Mouse (Mus musculus) G1E (cell line): ENCODE data around the gene Sesn2. TPM values are rescaled to one million over a fixed set of nuclear protein-coding genes. Genes with fewer than 3 reads are reported as not detected.

Experiments
- ATAC-seq: 2 replicates; pipeline ENCODE4 v1.8.0; 2016; ENCODE audit warnings: mild to moderate bottlenecking; ENCODE audit not compliant: insufficient number of reproducible peaks, poor library complexity, low FRiP score, severe bottlenecking; ENCODE audit errors: extremely low read depth
- DNase-seq: peaks from one replicate; pipeline ENCODE4 v3.0.0; 2012; ENCODE audit warnings: low spot score
- H3K27me3 ChIP-seq: 2 replicates; pipeline ENCODE4 v1.6.1; 2012; ENCODE audit warnings: mild to moderate bottlenecking, low read length, inconsistent platforms; ENCODE audit not compliant: insufficient read depth
- H3K36me3 ChIP-seq: replicated peaks from 2 replicates; pipeline ENCODE3; 2012; ENCODE audit warnings: mild to moderate bottlenecking, inconsistent platforms
- H3K4me1 ChIP-seq: 2 replicates; pipeline ENCODE4 v1.6.1; 2012; ENCODE audit warnings: low read depth, low read length, inconsistent platforms, mixed read lengths; ENCODE audit not compliant: insufficient read depth
- H3K4me3 ChIP-seq: 2 replicates; pipeline ENCODE4 v1.5.1; 2012; ENCODE audit warnings: low read depth, mild to moderate bottlenecking, inconsistent platforms, low read length, moderate library complexity, mixed read lengths
- H3K9me3 ChIP-seq: replicated peaks from 2 replicates; pipeline ENCODE4 v1.6.1; 2012; ENCODE audit warnings: inconsistent platforms
- CTCF ChIP-seq: IDR thresholded peaks from 2 replicates; pipeline ENCODE4 v1.5.1; 2012; ENCODE audit warnings: low read depth, low read length, inconsistent platforms, mixed read lengths
- GATA1 ChIP-seq: IDR thresholded peaks from 2 replicates; pipeline ENCODE4 v1.6.1; 2012; ENCODE audit warnings: borderline replicate concordance, low read length, inconsistent platforms, mixed read lengths
- GATA2 ChIP-seq: IDR thresholded peaks from 2 replicates; pipeline ENCODE4 v1.6.1; 2012; ENCODE audit warnings: low read depth, low read length, inconsistent platforms, borderline replicate concordance
- POLR2AphosphoS5 ChIP-seq: IDR thresholded peaks from 2 replicates; pipeline ENCODE4 v1.6.1; 2012; ENCODE audit warnings: low read depth, low read length, inconsistent platforms; ENCODE audit not compliant: insufficient replicate concordance
- TAL1 ChIP-seq: conservative IDR thresholded peaks from 2 replicates; pipeline ENCODE4 v1.6.1; 2012; ENCODE audit warnings: low read depth, low read length, inconsistent platforms, mixed read lengths
- polyA plus RNA-seq: library from polyadenylated mRNA; stranded (reverse); fragments of >175 nt; gene quantifications from 2 replicates; pipeline ENCODE4 v1.2.3, GENCODE M21; 2012
- total RNA-seq, 2 experiments: library from RNA; stranded (forward) in 1 of 2; stranded (reverse) in 1 of 2; fragments of 200-1000 nt in 1 of 2; fragments of >200 nt in 1 of 2; fragmentation: Nextera tagmentation in 1 of 2; gene quantifications; 2 replicates each; pipeline ENCODE4 v1.2.3; 2014 to 2017

Gene Sesn2
- total and polyA plus RNA-seq, 3 experiments: 7.5 to 51.8 (median 41.0) TPM

DNA sequence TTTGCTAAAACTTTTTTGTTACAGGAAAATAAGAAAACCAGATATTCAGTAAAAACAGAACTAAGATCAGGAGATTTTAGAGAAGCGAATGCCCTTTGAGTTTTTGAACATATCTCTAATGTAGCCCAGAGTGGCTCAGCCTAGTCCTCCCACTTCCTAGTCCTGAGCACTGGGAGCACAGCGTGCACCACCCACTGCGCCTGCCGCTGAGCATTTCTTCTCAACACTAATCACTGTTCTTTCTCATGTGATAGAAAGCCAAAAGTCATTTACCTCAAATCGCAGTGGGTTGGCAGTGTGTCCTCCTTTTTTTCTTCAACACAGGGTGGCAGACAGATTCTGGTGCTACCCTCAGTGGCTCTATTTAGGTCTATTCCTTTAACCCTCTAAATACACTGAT, 29.2 kb upstream of the Sesn2 start:
- no peaks in the 10 kb centered on the region for H3K27me3 ChIP-seq
- ATAC-seq (no peak), DNase-seq (no peak)
- no peak overlapping the region for H3K4me3 ChIP-seq
- TF ChIP-seq POLR2AphosphoS5 (no peak), GATA2 (no peak), TAL1 (no peak), GATA1 (no peak), CTCF (no peak)
- peaks cover 75% of the 10 kb centered on the region for H3K36me3 ChIP-seq
- H3K9me3 ChIP-seq: no peaks in the 10 kb centered on the region
- H3K4me1 ChIP-seq: peaks cover 61% of the 10 kb centered on the region

DNA sequence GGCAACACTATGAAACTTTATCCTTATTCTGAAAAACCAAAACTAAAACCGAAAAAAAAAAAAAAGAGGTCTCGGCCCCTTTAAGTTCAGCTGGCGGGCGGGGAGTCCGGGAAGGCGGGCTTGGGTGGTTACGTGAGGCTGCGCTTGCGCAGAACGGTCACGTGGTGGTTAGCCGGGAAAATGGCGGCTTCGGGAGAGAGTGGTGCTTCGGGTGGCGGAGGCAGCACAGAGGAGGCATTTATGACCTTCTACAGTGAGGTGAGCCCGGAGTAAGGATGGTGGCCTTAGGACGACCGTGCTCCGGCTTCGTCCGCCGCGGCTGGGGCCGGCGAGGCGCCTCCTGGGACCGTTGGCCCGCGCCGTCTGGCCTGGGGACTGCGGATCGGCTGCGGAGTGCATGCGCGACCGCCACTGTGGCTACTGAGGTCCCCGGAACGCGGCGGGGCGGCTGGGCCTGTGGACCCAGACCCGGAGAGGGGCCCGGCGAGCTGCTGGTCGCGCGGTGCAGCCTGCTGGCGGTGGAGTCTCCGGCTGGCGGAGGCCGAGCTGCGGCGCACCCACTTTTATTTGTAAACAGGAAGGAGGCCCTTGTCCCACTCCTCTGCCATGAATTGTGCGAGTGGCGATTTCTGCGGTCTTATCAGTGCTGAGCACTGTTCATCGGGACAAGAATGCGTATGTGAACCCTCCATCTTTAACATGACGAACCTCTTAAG, 25.3 kb upstream of the Sesn2 start, which contains the start of gene Dnajc8:
TSS of gene Dnajc8 (plus strand) at position 145 of the 716 bp plus-strand sequence.
- ATAC-seq: no peak
- no peaks in the 10 kb centered on the region for H3K27me3 ChIP-seq
- no peak for TF ChIP-seq POLR2AphosphoS5
- TF ChIP-seq GATA2: no peak
- no peak for TF ChIP-seq GATA1
- no peak for TF ChIP-seq TAL1
- H3K36me3 ChIP-seq: peaks cover 47% of the 10 kb centered on the region
- peak within 1 kb of the TSS; percentile 98 for H3K4me3 ChIP-seq
- no peaks in the 10 kb centered on the region for H3K9me3 ChIP-seq
- peaks cover 68% of the 10 kb centered on the region for H3K4me1 ChIP-seq
- peak; percentile 85 for DNase-seq

DNA sequence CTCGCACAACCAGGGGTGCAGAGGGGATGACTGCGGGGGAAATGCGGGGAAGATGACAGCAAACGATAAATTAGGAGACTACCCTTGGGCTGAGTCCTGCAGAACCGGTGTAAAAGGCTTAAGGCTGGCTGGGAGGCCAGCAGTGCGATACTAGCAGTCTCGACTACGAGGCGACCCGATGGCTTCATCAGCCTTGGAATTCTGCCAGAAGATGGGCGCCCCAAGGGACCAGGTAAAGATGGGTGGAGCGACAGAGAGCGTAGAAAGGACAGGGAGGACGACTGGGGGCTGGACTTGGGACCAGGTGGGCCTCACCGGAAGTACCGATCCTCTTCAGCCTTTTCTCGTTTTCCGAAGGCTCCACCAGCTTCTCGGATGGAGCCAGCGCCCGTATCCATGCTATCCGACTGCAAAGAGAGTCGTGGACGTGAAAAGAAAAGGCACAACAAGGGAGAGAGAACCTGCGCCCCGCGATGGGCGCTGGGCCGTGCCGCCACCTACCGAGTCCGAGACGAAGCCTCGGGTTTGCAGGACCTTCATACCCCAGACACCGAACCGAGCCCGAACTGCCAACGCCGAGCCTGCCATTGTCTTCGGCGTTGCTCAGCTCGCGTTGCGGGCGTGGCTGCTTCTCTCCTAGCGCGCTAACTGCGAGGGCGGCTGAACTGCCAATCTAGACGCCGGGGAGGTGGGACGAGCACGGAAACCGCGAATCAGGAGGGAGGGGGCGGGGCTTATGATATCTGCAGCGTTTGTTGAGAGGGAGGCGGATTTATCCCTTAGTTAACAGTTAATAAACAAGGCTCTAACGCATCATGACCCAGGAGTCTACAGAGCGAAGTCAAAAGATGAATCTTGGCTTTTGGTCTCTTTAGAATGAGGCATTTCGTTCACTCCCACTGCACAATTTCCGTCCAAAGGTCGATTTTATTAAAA, 22.9 kb upstream of the Sesn2 start, which contains the start of gene Atpif1:
TSS of gene Atpif1 (minus strand) at position 679 of the 936 bp plus-strand sequence.
- Histone ChIP-seq H3K27me3 (no peaks in the 10 kb centered on the region), H3K4me3 (peak within 1 kb of the TSS; percentile 88), H3K4me1 (peaks cover 76% of the 10 kb centered on the region), H3K36me3 (peaks cover 34% of the 10 kb centered on the region), H3K9me3 (no peaks in the 10 kb centered on the region)
- TF ChIP-seq GATA2: no peak
- TF ChIP-seq CTCF: no peak
- no peak for TF ChIP-seq POLR2AphosphoS5
- no peak for TF ChIP-seq GATA1
- TF ChIP-seq TAL1: no peak
- ATAC-seq: peak; percentile 64
- DNase-seq: peak; percentile 79

DNA sequence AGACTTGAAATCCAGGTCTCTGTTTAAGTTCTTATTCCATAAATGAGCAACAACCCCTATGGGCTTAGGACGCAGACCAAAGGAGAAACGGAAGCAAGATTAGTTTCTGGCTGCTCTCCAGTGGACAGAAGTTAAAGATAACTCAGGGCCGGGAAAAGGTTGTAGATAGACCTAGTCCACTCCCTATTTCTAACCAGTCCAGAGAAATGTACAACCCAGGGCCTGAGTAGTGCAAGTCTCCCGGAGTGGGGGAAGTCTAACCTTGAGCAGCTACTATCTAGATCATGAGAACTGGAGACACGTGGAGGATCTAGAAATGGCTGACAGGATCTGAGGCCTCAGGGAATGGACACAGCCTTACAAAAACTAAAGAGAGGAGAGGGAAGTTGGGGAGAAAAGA, 22.2 kb upstream of the Sesn2 start:
- peaks cover 72% of the 10 kb centered on the region for H3K4me1 ChIP-seq
- H3K9me3 ChIP-seq: no peaks in the 10 kb centered on the region
- DNase-seq (no peak), ATAC-seq (no peak)
- TF ChIP-seq POLR2AphosphoS5: no peak
- TF ChIP-seq GATA2: no peak
- TF ChIP-seq GATA1: no peak
- TF ChIP-seq CTCF: no peak
- TF ChIP-seq TAL1: no peak
- peak overlapping the region; percentile 88 for H3K4me3 ChIP-seq
- no peaks in the 10 kb centered on the region for H3K27me3 ChIP-seq
- H3K36me3 ChIP-seq: peaks cover 32% of the 10 kb centered on the region

DNA sequence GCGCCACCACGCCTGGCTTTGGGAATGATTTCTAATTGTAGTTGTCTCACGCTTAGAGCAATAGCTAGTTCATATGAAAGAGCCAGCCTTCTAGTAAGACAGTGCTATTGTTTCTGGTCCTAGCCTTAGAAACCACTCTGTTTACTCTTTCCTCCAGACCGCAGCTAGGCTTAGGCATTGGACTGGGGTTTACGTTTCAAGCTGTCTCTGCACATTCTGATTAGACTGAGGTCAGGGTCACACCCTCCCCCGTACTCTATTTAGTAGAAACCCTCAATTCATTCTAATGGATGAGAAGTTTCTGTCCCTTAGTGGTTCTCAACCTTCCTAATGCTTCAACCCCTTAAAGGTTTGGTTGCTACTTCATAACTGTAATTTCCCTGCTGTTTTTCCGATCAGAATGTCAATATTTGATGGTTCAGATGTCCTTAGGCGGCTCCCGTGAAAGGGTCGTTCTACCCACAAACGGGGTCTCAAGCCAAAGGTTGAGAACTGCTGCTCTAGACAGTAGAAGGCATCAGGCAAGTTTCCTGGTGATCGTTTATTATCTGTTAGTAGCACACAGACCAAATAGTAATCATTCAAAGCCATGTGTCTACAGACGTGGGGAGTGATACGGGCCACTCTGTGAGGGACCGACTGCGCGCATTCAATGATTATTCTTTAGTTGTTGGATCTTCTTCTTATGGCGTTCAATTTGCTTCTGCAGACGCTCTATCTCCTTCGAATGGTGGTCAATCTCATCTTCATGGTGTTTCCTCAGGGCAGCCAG, 19.9 kb upstream of the Sesn2 start:
- ATAC-seq (peak; percentile 40), DNase-seq (peak; percentile 63)
- peaks cover 26% of the 10 kb centered on the region for H3K36me3 ChIP-seq
- no peak for TF ChIP-seq GATA1
- TF ChIP-seq TAL1: peak; percentile 71
- no peak for TF ChIP-seq CTCF
- no peak for TF ChIP-seq GATA2
- no peaks in the 10 kb centered on the region for H3K9me3 ChIP-seq
- no peaks in the 10 kb centered on the region for H3K27me3 ChIP-seq
- H3K4me1 ChIP-seq: peaks cover 71% of the 10 kb centered on the region
- peak overlapping the region; percentile 38; the same call in 1 of the 2 replicates for H3K4me3 ChIP-seq
